Mouse (Mus musculus): ENCODE results near the gene Fancc.

Fancc gene

DNA sequence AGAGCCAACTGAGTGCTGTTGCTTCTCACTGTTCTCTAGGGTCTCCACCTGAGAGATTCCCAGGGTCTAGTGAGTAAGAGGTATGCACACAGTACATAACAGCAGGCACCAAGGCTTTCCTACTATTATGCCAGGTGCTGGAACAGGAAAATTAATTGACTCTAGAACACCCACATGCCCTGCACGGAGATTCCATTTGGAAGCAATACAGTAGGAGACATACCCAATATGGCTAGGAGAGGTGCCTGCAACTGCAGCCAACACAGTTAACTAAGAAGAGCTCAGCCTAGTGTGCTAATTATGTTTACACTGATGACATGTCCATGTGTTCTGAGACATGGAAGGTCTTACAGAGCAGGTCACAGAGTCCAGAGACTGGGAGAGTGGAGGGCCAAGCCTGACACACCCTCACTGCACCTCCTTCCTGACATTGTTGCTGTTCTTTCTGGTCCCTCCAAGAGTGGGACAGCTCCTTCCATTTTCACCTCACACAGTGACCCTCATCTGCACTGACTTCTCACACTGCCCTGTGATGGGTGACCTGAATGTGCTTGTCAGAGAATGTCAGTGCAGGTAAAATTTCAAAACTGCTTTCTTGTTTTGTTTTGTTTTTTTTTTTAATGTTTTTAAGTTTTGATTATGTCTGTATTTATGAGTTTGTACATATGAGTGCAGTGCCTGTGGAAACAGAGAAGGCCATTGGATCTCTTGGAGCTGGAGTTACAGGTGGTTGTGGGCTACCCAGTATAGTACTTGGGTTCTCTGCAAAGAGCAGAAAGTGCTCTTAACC lies 234.7 kb downstream of the Fancc start:
- DNase-seq (ENCODE audit: low spot score), result no peak

DNA sequence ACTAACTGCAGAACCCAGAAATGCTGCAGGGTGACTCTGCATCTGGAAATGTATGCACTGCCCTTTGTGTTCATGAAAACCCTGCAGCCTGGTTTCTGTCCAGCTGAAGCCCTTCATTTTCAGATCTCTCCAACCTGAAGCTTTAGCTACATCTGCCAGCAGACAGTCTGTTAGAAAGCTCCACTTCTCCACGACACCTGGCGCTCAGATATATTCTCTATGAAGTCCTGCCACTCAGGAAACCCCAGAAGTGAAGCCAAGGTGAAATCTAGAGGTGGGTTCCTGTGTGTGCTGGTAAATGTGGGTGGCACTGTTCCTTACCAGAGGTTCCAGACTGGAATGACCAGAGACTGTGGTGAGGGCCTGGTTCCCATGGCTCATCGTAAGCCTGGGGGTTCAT lies 235.4 kb downstream of the Fancc start:
- DNase-seq (ENCODE audit: low spot score), result no peak

DNA sequence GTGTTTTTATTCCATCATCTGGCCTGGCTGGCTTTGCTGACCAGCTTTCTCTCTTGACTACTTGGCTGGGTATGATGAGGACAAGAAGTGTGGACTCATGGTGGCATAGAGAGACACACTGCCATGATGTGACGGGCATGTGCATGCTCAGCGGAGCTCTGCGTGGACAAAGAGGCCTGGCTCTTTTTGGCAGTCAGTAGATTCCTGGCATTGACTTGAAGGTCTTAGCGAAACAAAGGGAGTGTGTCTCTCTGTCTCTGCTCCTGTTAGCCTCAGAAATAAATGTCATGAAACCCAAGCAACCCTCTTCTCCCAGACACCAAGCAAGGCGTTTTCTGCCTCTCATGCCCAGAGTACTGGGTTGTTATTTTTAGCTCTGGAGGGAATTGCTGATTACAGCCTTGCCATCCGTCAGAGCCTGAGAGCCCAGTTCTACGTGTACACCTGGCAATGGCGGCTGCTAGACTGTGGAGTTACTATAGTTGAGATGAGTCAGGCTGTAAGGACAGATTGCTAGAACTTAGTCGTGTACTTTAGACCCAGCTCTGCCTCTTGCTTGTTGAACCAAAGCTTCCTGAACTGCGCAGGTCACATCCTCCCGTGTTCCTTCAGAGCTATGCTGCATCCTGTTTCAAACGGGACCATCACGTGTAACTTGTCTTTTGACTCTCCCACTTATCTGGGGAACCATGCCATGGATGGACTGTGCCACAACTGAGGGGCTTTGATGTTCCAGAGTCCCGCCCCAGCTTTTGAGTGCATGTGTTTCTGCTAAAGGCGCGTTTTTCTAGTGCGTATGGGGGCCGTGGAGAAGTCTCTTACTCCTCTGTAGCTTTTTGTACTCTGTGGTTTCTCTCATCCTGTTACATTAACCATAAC lies 236.1 kb downstream of the Fancc start:
- no peak for DNase-seq (ENCODE audit: low spot score)

DNA sequence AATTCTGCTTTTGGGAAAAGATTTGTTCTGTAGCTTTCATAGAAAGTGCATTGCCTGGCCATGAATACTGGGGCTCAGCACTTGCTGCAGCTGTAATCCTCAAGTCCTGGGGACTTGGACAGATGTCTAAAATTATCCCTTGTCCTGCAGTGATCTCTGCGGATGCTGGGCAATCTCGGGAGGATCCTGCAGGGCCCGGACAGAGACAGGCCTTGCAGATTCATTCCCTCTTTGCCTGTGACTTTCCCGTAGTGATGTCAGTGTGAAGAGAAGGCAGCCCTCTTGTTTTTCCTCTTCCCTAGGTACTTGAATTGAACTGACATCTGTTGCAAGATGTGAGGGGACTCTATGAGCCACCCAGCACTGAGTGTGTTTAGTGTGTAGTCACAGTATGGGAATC lies 236.9 kb downstream of the Fancc start:
- DNase-seq (ENCODE audit: low spot score), result no peak

DNA sequence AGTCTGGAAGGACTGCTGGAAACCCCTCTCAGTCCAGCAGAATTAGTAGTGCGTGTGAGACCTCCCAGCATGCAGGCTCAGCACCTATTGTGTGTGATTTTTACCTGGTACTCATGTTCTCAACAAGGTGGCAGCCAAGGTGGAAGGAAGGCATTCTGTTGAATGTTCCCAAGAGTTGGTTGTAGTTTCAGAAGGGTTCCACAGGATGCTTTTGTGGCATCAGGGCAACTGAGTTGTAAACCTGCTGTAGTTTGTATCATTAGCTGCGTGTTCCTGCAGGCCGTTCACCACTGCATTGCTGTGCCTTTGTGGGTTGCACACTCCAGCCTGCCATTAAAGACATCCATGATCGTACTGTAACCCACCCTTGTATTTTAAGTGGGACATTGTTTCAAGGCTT lies 238.4 kb downstream of the Fancc start:
- no peak for DNase-seq (ENCODE audit: low spot score)

DNA sequence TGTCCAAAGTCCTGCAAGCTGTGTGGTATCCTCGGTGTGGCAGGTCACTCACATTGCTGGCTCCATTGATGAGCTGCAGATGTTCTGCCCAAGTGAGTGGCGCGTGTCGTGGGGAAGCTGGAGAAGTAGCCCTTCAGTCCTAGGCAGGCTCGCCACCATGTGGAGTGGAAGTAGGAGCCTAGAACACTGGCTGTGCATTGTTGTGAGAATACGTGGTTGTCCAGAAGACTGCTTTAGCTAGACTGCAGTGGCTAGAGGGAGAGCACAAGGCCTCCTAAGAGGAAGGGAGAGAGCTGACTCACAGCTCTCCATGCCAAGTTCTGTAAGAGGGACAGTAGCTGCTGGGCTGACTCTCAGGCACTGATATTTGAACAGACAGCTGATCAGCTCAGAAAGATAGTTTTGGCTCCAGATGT lies 238.9 kb downstream of the Fancc start:
- DNase-seq (ENCODE audit: low spot score), result no peak

DNA sequence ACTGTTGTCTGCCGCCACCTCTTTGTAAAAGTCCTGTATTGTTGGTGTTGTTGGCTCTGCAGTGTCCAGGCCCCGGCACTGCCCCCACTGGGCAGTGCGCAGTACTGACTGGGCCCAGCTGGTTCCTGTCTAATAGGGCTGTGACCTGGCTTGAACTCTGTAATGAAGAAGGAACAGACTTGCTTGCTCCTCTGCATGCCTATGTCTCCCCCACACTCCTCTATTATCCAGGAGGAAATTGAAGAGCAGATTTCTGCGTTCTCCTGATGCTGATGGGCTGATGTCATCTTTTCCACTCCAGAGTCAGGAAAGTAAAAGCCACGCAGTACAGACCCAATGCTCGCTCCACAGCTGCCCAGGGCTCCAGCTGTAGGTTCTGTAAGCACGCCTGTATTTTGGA lies 240.3 kb downstream of the Fancc start:
- no peak for DNase-seq (ENCODE audit: low spot score)

DNA sequence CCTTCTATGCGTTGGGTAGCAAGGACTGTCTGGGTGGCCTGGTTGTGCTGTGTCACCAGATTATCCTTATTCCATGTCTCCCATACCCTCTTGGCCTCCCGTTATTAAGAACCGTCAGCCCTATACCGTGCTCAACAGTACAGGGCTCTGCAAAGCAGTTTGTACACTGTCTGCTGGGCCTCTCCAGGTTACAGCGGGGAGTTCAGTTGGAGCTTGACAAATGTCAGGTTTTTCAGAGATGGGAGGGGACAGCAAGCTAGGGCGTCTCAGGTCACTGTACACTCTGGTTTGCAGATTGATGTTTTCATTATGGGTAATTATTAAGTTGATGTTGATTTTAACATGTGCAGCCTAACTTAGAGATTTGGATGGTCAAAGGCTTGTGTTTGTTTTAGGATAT lies 240.9 kb downstream of the Fancc start:
- DNase-seq (ENCODE audit: low spot score), result no peak

DNA sequence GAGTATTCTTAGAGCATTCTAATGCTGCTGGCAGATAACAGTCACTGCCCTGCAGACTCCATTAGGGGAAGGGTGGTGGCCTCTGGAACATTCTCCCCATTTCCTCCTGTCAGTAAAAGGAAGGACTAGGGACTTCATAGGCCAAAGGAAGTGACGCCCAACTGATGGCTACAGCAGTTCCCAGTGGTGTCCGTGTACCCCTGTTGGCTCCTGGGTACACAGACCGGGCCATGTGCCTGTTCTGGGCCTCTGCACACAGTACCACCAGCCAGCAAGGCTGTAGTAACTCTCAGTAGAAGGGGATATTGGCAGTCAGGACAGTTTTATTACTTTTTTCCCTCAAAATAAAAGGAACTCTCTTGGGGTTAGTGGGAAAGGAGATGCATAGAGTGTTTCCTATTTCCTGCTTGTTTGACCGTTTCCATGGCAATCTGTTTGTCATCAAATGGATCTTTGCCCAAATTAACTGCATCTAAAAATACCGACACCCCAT lies 241.5 kb downstream of the Fancc start:
- no peak for DNase-seq (ENCODE audit: low spot score)

DNA sequence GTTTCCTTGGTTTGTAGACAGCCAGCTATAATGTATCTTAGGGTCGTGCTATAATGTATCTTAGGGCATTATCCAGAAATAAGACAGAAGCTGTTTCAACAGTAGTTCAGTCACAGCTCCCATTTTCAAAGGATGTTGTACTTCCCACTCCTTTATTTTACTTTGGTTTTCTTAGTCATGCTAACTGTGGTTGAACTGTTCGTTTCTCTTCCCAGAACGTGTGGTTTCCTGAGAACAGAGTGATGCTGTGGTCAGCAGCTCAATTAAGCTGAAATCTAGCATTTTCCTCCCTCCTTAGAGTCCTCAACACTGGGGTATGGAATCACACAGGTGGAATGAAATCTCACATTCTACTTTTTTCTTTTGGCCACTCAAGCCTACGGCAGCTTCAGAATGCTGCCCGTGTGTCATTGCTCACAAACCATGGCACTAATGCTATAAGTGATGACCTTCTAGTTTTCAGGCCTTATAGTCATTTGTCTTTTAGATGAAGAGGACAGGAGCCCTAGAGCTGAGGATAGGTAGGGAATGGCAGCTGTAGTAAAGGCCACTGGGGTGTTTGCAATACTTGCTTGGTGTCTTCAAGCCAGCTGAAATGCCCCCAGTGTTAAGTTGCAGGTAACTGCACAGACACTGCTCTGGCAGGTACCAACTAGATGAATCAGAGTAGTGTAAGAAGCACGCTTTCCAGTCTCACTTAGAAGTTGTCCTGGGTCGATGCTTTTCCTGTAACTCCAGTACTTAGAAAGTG lies 243.0 kb downstream of the Fancc start:
- no peak for DNase-seq (ENCODE audit: low spot score)

DNA sequence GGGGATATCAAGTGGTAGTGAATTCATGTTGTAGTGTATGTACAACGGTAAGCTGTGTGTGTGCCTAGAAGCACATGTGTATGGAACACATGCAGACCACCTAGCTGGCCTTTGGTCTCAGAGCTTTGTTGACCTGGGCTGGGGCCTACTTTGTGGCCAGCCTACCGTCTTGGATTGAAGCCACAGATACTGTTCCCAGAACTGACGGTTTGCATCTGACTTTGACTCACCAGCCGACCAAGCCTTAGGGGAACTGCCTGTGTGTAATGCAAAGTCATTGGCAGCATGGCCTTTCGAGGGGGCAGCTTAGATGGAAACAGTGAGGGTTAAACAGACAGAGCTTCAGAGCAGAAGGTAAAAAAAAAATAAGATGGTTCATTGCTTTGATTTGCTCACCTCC lies 243.9 kb downstream of the Fancc start:
- no peak for DNase-seq (ENCODE audit: low spot score)

DNA sequence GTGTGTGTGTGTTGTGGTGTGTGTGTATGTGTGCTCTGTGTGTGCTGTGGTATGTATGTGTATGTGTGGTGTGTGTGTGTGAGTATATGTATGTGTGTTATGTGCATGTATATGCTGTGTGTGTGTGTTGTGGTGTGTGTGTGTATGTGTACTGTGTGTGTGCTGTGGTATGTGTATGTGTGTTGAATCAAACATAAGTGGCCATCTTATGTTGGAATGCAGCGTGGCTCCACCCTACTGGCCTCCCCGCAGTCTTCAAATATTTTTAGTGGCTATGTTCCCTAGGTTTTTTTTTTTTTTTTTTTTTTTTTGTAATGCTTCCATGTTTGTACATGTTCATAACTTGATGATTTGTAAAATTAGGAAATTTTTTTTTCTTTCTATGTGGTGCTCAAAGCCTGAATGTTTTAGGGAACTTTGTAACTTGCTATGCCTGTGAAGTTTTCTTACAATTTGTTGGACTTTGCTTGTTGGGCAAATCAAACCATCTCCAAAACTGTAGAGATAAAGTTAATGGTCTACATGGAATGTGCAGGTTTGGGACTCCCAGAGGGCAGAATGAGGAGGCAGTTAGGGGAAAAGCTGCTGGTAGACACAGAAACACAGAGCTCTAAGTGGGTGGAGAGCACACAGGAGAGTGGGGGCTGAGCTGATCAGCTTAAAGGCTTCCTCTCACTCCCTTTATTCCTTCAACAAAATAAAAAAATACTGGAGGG lies 244.6 kb downstream of the Fancc start:
- no peak for DNase-seq (ENCODE audit: low spot score)

DNA sequence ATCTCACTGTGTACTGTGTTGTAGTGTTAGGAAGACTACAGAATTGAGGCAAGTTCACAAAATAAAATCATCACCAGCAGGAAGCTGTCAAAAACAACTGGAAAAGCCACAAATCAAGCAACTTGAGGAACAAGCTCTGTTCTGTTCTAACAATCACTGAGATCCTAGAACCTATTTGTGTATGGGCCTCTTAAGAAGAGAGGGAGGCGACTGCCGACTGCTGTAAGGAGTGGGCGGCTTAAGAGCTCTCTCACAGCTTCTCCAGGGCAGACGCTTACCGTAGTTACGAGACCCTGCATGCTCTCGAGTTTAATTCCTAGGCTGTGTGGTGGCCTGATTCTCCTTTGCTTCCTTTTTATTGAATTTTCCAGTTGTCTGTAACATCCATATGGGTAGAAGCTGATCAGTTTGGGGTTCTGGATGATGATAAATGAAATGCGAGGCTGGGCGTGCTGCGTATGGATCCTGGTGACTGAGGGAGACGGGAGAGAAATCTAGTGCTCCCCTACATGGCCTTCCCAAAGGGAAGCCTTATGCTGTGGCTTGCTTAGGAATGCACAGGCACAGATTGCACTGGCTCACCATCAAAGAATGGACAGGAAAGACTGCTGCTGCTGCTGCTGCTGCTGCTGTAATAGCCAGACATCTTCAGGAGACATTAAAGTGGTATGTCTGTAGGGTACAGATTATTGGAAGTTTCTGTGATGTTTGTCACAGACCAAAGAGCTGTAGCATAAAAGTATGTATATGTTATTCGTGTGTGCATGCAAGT lies 245.8 kb downstream of the Fancc start:
- DNase-seq (ENCODE audit: low spot score), result no peak

DNA sequence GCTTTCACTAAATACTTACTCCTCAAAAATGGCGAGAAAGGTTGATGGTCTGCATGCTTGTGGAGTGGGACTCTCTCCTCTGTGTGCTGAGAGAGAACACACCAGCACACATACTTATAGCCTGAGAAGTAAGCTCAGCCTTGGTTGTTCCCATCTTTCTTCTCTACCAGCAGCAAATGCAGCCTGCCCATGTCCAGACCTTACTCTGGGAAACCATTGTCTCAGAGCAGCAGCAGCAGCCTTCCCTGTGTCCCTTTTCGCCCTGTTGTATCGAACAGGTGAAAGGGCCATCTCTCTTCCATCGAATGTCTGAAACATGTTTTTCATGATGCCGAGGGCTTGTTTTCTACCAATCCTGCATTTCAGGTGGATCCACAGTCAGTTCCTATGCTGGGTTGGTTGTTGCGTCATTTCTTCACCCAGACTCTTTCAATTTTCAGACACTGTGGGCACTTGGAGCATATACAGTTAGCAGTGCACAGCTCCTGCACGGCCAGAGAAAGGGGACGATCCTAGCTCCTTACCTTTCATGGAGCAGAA lies 246.6 kb downstream of the Fancc start:
- DNase-seq (ENCODE audit: low spot score), result no peak

DNA sequence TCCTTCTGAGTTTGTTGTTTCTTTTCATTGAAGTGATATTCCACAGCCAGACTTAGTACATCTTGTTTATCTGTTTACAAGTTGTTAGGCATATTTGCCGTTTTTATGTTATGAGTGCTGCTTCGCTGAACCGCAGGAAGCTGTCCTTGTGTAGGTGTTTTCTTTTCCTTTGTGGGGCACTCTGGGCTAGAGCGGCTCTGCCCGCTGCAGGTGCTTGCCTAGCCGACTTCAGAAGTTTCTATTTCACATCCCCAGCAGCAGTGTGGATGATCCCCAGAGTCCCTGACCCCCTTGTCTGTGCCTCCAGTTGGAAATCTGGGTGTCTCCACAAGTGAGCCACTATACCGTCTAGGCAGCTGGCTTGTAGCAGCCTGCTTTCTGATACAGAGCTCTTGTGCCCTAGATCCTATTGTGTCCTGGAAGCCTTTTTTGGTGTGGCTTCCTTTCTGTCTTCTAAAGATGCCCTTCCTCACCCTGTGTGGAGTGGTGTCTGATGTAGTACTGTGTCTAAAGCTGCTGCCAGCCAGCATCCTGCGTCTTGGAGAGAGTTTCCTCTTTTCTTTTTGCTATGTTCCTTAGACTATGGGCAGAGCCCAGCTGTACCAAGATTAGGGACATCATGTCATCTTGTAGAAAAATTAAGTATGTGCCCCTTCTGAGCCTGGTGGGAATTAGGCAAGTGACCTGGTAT lies 247.2 kb downstream of the Fancc start:
- no peak for DNase-seq (ENCODE audit: low spot score)

DNA sequence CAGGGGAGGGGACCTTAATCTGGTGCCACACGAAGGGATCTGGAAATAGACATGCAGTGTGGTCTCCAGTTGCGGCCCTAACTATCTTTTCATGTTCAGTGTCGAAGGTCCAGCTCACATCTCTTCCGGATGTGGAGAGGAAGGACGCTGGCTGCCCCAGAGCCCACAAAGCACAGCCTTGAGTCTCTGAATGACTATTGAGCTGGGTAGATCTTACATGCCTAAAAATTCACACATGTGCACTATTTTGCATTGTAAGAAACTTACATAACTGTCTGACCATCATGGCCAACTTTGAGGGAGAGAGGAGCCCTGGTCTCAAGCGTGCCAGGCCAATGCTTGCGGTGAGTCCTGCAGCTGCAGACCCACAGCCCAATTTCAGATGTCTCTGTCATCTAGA lies 247.9 kb downstream of the Fancc start:
- DNase-seq (ENCODE audit: low spot score), result no peak

DNA sequence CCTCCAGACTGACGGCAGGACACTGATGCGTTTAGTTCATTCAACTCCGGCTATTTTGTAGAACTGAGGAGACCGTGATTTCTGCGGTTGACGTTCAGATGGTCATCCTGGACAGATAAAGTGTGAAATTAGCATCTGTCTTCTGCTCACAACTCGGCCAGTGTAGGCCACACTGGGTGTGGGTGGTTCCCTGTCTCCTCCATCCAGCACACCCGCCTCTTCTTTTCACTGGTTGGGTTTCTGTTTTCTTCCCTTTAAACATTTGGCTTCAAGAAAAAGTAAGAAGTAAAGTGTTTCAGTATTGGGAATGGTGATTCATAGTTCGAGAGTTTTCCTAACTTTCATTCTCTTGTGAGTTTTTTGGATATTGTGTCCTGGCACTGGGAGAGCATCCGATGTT lies 248.8 kb downstream of the Fancc start:
- no peak for DNase-seq (ENCODE audit: low spot score)

DNA sequence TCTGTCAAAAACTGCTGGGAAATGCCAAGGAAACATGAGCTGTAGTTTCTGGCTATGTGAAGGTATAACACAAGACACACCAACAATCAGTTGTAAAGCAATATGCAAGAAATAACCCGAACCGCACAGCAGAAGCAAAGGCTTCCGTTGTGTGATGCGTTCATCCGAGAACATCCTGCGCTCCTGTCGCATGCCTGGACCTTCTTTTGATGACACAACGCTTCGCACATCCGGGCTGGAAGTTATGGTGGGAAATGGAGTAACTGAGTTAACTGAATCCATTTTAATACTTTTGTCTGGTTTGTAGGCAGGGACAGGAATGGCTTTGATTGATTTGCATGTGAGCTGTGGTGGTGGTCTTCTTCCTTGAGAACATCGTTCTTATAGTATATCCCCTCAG lies 249.4 kb downstream of the Fancc start:
- DNase-seq (ENCODE audit: low spot score), result no peak

DNA sequence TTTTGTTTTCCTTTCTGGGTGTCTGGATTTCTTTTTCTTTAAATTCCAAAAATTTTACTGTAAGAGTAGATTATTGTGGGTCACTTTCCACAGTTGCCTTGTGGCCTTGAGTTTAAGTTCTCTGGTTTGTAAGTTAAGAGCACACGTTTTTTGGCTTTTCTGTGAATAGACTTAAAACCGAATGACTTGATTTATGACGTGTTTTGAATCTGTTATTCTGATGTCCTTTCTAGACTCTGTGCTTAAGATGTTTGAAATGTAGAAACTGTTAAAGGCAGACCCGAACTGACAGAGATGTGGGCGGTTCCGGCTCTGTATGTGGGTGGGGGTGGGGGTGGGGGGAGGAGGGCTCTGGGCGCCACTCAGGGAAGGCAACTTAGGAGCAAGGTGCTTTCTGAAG lies 250.0 kb downstream of the Fancc start:
- DNase-seq (ENCODE audit: low spot score), result no peak

DNA sequence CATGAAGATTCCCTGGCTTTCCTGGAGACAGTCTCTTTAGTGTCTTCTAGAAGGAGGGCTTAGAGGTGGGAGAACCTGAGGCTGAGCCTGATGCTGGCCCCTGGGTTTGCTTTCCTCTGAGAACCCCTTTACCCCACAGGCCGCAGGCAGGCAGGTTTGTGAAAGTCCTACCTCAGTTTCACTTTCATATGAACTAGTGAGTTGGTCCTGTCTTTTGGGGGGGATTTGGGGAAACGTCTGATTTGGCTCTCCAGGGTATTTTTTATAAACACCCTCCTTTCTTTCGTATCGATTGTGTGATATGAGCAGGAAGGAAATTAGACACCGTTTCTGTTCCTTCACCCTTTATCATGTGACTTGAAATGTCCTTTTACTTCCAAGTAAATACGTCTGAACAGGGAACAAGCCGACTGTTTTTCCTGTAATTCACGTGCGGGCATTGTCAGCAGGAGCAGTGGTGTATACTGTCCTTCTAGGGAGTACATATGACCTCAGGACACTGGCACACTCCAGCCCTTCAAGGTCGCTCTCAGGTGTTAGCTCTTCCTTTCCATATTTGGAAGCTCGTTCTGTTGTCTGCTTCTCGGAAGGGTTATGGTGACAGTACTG lies 250.6 kb downstream of the Fancc start:
- no peak for DNase-seq (ENCODE audit: low spot score)
